Mouse (Mus musculus) right cerebral cortex, postnatal 10 days (tissue): ENCODE measurements around the gene Megf11.

Source experiments
- DNase-seq, 2 experiments: peaks; one replicate each; pipeline ENCODE4 v3.0.0; 2021; ENCODE audit warnings: low spot score in 2 of 2

Gene Megf11

DNA sequence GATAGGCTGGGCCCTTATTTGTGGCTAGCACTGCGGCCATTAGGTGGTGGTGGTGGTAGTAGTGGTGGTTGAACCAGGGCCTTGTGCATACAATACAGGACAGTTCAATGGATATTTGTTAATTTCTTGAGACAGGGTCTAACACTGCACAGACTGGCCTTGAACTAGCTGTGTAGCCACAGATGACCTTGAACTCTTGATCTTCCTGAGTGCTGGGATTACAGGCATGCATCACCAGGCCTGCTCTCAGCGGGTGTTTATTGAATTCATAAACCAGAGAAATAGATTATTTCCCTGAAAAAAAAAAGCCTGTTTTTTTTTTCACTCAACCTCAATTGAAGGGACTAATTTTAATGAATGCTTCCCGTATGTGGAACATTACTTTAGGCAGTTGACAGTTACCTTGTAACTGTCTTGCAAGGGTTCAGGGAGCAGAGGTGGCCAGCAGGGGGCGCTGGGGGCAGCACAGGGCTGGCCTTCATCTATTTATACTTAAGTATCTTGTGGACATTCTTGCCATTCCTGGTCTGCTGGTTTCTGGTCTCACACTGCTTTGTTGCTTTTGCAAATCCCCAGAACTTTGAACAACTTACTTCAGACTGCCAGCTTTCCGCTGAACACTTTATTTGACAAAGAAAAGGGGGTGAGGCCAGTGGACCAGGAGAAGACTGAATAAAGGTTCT lies 8.6 kb downstream of the Megf11 start:
- peak in 1 of 2 experiments; percentile 67 for DNase-seq

DNA sequence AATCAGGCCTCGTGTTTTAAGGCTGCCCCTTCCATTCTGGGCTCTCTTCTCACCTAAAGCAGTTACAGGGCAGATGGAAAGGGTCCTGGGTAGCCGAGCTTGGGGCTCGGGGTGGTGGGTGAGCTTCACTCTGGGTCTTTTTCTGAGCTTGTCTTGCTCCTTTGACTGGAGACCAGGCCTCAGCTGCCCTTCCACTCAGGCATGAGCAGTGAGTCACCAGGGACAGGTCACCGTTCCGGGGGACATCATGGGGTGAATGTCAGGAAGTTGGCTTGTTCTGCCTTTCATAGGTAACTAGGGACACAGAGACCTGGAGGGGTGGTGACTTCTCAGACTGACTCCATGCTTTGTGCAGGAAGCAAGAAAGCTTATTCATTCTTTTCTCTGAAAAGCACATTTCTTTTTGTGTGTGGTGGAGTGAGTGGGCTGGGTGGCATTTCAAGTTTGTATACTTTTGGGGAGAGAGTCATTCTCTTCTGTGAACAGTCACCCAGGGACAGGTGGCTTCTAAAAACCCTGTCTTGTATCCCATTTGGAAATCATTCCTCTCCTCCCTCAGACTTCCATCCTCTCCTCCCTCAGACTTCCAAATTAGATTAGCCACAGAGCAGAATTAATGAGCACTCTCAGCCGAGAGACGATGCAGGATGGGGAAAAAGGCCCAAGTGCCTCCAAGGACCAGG lies 10.0 kb downstream of the Megf11 start:
- peak in 1 of 2 experiments; percentile 20 for DNase-seq

DNA sequence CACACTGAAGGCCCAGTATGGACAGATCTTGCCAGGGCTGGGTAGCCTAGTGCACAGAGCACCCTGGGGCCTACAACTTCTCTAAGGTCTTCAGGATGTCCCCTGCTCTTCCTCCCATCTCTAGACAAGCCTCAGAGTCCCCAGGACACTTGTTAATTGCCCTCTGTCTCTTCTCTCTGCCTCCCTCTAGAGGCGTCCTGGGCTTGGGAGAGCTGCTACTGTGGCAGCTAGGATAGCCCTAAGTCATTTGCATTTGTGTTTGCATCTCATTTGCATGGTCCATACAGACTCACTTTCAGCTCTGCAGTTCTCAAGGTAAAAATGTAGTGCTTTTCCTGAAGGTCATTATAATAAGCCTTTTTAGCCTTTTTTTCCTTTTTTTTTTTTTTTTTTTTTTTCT lies 11.7 kb downstream of the Megf11 start:
- peak in 1 of 2 experiments; percentile 57 for DNase-seq

DNA sequence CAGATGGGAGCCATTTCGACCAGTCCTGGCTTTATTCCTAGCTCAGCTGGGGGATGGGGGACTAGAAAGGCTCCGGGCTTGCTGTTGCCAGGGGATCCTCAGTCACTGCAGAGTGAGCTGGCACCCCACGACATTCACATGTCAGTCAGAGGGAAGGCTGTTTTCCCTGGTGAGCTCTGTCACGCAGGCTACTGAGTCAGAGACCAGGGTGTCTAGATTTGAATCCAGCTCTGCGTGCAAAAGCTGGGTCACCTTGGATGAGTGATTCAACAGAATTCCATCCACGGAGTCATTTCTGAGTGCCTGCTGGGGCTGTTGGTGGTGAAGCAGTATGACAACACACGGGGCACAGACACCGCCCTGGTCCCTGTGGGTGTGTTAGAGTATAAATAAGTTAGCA lies 13.7 kb downstream of the Megf11 start:
- peak in 1 of 2 experiments; percentile 41 for DNase-seq

DNA sequence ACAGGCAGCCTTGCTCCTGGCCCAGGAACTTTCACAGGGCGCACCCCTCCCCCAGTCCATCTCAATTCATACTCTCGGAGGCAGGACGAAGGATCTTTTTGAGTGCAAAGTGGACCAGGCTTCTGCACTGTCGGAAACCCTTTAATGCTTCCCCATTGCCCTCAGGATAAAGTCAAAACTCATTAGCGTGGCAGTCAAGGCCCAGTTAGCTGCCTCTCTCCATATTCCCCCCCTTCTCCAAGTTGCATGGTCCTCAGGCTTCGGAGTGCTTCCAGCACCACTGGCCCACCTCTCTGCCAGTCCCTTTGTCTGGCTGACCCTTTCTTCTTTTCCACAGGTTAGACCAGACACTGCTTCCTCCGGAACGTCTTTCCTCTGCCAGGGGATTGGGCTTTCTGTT lies 16.7 kb downstream of the Megf11 start:
- DNase-seq: no peak

DNA sequence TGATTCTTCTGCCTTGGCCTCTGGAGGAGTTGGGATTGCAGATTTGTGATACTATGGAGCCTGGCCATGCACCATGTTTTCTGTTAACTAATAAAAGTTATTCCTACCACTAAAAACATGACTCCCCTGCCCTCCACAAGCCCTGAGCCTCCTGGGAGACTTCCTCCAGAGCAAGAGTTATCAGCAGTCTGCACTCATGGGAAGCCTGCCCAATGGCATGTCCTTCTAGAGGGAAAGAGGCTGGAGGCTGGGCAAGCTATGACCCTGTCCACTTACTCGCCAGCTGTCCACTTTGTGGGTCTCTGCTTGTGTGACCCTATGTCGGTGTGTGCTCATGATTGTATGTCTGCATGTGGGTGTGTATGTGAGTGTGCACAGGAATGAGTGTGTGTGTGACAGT lies 21.4 kb downstream of the Megf11 start:
- no peak for DNase-seq

DNA sequence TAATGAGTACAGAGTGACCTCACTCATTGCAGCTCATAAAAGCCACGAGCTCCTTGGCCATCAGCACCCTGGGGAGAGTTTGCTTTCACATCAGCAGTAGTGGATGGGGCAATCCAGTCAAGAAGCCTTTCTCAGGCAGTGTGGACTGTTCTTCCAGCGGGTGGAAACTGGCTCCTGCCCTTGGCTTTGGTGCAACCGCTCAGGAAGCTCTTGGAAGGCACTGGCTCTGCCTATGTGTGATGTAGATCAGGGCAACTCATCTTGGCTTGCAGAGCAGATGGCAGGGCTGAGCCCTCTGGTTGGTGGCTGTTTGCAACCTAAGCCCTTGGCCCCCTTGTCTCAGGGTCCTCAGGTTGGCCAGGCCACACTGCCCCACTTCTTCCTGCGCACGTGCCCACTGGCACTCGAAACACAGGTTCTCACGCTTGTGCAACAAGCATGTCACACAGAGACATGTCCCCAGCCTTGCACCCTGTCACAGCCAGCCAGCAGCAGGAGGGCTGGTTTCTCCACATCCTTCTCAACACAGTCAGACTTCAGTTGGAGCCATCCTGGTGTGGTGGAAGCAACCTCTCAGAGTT lies 22.1 kb downstream of the Megf11 start:
- no peak for DNase-seq

DNA sequence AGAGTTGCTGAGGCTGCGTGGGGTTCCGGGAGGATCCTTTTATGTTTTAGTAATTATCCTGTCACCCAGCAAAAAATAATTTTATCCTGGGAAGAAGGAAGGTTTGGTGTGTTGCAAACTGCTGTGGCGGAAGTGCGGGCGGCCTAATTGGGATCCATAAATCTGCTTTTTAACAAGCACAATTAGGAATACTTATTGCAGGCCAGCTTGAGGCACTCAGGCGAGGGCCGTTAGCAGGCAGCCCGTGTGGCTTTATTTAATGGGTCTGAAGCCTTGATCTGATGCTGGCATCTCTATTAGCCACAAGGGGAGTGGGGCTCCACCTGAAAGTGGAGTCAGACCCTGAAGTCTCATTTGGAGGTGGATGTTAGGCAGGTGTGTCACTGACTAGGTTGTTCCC lies 23.4 kb downstream of the Megf11 start:
- DNase-seq: no peak

DNA sequence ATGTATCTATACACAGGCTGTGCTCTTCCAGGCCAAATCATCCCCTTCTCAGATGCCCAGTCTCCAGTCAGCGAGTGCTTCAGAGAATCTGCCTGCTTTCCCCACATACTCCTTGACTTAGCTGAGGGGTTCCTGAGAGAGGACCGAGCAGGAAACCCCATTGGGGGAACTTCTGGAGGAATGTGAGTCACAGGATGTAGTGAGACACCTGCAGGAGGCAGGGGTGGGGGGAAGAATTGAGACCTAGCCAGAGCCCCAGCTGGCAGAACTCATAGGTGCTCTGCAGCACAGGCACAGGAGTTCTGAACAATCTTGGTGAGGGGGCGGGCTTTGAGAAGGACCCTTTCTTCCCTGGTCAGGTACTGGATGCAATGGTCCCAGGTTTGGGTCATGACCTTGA lies 35.0 kb downstream of the Megf11 start:
- no peak for DNase-seq

DNA sequence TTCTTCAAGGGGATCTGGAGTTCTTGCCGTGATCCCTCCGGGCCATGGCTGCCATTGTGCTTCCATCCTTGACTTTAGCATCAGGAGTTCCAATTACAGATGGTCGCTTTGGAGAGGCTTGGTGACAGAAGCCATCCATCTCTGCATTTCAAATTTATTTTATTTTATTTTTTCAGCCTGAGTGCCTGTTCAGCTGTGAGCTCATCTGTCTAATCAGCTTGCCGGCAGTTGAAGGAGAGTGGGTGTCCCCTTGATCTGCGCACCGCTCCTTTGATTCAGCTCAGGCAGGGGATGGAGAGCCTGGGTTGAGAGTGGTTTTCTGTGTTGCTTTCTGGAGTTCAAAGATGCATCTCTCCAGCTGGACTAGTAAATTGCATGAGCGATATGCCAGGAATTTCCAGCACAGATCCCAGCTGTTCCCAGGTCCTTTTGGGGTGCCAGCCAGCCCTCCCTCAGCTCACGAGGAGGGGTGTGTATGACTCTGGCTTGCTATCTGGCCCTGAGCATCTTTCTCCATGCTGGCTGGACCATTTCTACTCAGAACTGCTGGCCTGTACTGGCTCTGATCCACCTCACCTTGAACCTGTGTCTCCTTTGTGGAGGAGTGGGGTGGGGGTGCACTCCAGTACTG lies 36.7 kb downstream of the Megf11 start:
- DNase-seq: no peak

DNA sequence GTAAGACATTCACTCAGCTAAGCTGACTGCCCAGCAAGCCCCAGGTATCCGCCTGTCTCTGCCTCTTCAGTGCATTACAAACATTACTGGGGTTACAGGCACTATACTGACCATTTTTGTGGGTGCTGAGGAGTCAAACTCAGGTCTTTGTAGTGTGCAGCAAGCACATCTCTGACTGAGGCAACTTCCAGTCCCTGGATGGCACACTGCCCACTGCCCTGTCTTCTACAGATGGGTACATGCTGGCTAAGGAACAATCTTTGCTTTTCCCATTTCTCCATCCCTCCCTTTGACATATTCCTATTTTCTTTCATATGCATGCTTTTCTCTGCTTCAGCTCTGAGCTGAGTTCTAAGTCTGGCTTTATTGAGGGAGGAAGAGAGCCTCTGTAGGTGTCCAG lies 38.5 kb downstream of the Megf11 start:
- no peak for DNase-seq

DNA sequence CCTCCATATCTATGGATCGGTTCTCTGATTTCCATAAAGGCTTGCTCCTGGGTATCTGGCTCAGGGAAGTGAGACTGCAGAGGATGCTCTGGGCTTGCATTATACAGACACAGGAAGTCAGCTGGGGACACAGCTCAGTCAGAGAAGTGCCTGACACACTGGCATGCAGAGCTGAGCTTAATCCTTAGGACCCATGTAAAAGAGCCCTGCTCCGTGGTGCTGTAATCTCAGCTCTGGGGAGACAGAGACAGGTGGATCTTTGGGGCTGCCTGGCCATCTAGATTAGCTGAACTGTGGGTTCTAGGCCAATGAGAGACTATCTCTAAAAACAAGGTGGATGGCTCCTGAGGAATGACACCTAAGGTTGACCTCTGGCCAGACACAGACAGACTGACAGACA lies 50.7 kb downstream of the Megf11 start:
- DNase-seq: no peak

DNA sequence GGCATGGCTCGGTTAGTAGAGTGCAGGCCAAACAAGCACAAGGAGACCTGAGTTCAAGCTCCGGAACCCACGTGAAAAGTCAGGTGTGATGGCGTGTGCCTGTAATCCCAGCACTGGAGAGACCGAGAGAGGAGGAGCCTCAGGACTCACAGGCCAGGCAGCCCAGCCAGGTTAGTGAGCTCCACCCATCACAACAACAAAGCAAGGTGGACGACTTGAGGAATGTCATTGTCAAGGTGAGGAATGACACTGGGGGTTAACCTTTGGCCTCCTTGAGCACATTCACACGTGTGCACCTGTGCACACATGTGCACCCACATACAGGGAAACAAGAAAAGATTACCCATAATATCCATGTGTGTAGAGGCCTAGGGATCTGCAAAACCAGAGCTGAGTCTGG lies 54.7 kb downstream of the Megf11 start:
- DNase-seq: no peak

DNA sequence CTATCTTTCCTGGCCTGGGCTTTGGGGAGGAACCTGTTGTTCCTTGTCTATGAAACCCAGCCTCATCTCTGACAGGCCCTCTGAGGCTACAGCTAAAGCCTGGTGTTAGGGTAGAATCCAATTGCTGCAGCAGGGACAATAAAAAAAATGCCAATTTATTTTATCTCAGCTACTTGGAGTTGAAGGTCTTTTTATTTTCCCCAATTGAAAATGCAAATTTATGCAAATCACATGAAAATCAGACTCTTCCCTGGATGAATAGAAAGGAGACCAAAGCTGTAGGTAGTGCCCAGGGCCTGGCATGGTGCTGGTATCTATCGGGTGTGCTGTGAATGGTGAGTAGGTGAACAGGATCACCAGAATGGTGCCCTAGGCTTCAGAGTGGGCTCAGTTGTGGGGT lies 60.6 kb downstream of the Megf11 start:
- no peak for DNase-seq

DNA sequence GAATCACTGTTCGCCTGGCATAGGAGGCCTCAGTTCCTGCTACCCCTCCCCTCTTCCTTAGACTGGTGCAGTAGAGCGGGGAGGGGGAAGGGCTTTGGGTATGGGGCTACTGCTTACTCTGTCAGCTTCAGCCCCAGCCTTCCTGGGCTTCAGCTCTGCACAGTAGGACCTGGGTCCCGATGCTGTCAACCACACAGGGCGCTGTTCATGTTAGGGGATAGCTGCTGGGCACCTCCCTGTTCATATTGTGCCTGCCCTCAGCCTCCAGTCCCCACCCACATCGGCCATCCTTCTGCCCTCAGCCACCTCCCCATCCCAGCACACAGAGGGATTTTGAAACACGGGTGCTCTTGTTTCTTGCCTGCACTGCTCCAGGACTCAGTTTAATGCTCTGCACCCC lies 61.6 kb downstream of the Megf11 start:
- DNase-seq: no peak

DNA sequence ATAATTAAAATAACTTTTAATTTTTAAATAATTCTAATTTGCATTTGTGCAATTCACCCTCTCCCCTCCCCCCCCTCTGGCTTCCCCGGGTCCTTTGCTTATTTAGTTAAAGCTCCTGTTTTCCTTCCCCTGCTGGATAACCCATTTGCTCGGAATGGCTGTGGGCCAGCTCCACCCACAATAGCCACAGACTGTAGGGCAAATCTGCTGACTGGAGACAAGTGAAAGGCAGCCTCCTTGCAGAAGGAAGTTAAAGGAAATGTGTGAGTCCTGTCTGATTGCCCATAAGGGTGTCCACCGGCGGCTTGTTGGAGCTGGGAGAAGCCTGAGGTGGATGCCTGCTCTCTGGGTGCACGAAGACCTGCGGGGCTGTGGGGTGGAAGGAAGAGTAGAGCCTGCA lies 62.1 kb downstream of the Megf11 start:
- DNase-seq: peak; percentile 70 to 73

DNA sequence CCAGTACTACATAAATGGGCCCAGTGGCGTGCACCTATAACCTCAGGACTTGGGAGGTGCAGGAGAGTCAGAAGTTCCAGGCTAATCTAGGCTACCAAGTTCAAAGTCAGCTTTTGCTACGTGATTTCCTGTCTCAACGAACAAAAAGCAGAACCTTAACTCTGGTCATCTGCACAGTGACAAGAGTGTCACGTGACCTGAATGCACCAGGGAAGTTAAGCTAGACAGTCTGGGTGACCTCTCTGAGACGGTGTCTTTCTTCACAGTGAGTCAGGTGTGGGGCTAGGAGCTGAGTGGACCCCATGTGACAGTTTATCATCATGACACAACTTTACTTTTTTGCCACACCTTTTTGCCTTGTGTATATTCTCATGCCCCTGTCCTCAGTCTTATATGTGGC lies 67.3 kb downstream of the Megf11 start:
- no peak for DNase-seq

DNA sequence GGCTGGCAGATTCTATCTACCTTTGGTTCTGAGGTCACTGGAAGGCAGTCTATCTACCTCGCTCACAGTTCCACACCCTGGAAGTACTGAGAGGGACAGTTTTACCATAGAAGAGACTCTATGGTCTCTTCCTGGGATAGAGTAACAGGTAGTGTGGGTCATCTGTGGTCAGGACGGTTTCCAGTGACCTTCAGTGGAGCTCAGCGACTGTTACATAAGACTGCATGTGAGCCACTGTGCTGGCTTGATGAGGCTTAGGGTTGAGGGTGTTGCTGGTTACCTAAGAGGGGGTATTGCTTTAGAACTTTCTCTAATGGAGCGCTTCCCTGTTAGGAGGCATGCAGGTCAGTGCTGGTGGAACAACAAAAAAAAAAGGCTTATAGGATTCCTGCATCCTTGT lies 68.8 kb downstream of the Megf11 start:
- DNase-seq: no peak

DNA sequence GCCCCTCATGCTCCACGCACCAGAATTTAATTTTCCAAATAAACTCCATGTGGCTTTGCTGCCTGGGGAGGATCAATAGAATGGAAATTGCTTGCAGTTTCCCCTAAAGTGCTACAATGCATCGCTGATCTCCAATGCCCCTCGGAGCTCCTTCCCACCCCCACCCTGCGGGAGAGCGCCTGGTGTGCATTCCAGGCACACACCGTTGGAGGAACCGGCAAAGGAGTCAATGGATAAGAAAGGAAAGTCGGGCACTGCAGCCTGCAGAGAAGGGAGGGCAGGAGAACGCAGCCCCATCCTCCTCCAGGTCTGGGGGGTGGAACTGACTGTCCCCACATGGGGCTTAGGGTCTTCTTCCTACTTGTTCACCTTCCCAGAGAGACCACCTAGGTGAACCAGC lies 70.5 kb downstream of the Megf11 start:
- no peak for DNase-seq

DNA sequence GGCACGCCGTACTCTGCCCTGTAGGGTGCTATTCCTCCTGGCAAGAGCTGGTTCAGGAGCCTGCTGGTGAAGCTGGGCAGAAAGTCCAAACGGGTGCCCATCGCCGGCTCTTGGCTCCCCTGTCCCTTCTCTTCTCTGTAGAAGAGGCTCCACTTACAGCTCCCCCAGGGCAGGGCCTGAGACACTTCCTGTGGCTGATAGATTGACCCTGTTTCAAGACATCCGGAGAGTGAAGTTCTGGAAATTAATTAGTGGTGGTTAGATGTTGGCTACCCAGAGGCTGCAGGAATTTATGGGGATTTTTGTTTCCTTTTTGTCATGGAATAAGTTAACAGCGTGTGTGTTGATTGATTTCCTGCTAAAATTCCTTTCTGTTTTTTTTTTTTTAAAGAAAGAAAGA lies 72.2 kb downstream of the Megf11 start:
- DNase-seq: no peak

DNA sequence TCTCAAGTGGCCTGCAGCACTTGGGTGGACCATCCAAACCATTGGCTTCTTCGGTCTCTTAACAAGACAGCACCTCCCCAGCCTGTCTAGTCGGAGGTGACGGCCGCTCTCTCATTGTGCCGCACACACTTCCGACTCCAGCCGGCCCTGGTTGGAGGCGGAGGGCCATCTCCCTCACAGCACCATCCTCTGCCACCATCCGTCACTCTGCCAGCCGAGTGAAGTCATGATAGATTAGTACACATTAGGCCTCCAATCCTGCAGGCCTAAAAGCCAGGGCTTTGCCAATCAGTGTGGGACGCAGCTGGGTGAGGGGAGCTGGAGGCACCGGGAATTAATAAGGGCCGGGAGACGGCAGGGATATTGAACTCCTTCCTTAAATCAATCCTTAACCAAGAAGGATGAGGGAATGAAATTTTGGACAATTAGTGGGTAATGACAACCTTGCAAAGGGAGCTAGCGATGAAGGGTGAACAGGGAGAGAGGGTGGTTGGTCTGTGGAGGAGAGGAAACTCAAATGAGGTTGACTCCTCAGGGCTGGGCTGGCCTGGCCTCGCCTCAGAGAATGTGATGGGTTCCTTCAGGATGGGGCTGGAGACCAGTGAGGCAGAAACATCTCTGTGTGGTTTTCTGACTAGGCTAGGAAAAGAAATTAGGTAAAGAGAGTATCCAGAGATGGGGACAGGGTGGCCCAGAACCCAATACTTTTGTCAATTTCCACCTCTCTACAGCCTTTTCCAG lies 76.3 kb downstream of the Megf11 start:
- DNase-seq: no peak

DNA sequence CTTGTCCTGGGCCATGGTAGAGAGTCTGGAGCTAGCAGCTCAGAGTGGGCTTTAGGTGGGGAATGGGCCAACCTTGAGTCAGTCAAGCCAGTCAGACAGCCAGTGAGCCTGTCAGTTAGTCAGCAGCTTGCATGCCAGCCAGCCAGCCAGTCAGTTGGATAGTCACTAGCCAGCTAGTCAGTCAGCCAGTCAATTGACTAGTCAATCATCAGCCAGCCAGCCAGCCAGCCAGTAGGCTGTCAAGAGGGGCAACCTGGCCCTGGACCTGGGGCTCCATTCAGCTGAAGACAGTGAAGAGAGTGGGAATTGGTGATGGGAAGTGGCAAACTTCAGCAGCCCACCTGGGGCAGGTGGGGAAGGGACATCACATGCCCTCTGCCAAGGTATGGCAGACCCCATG lies 77.4 kb downstream of the Megf11 start:
- no peak for DNase-seq
